Mouse (Mus musculus) embryonic facial prominence, embryonic 14.5 days (tissue): ENCODE data around the gene Gm21969. TPM values are rescaled to one million over a fixed set of nuclear protein-coding genes. Genes with fewer than 3 reads are reported as not detected.
A peak's percentile ranks its signal among the peaks of the same experiment; 100 is the strongest.

Source experiments
- ATAC-seq: fragments of 200-750 bp; cut with Nextera tagmentation; 2 replicates; pipeline ENCODE4 v1.8.0; 2017; ENCODE audit warnings: low read depth, moderate number of reproducible peaks, moderate TSS enrichment
- DNase-seq: peaks from one replicate; pipeline ENCODE4 v3.0.0-alpha.2; 2015; ENCODE audit warnings: low spot score
- H3K27ac ChIP-seq: fragments of 300-500 bp; sonication (generic); replicated peaks from 2 replicates; pipeline ENCODE4 v1.5.1; 2014; ENCODE audit warnings: low read depth, mild to moderate bottlenecking, low read length, moderate library complexity
- H3K27me3 ChIP-seq: fragments of 300-500 bp; sonication (generic); replicated peaks from 2 replicates; pipeline ENCODE4 v1.6.1; 2014; ENCODE audit warnings: low read length; ENCODE audit not compliant: control insufficient read depth, insufficient read depth
- H3K36me3 ChIP-seq: fragments of 300-500 bp; sonication (generic); 2 replicates; pipeline ENCODE4 v1.6.1; 2014; ENCODE audit warnings: low read length, mixed read lengths; ENCODE audit not compliant: control insufficient read depth, insufficient read depth
- H3K4me1 ChIP-seq: fragments of 300-500 bp; sonication (generic); 2 replicates; pipeline ENCODE4 v1.6.1; 2014; ENCODE audit warnings: antibody characterized with exemption, low read length; ENCODE audit not compliant: control insufficient read depth, insufficient read depth
- H3K4me2 ChIP-seq: fragments of 300-500 bp; sonication (generic); 2 replicates; pipeline ENCODE4 v1.6.1; 2014; ENCODE audit warnings: low read depth, mild to moderate bottlenecking, low read length, moderate library complexity, mixed read lengths
- H3K4me3 ChIP-seq: fragments of 300-500 bp; sonication (generic); 2 replicates; pipeline ENCODE4 v1.5.1; 2014; ENCODE audit warnings: low read depth, mild to moderate bottlenecking, low read length
- H3K9ac ChIP-seq: fragments of 300-500 bp; sonication (generic); 2 replicates; pipeline ENCODE4 v1.6.1; 2014; ENCODE audit warnings: low read depth, mild to moderate bottlenecking, low read length, moderate library complexity, mixed read lengths
- H3K9me3 ChIP-seq: fragments of 300-500 bp; sonication (generic); 2 replicates; pipeline ENCODE4 v1.6.1; 2016; ENCODE audit warnings: low read length; ENCODE audit not compliant: control insufficient read depth
- WGBS: fragments of 180-500 bp; shearing (Covaris S2); extraction: QIAGEN DNeasy Blood & Tissue Kit; methylation state at CpG from one replicate; pipeline ENCODE4 v1.1.7; 2014; 5-methylcytosine and 5-hydroxymethylcytosine counted together
- polyA plus RNA-seq: library from polyadenylated mRNA; unstranded; fragments of >200 nt; fragmentation: Nextera tagmentation; extraction: Ambion mirVana; gene quantifications from 2 replicates; pipeline ENCODE4 v1.2.1, GENCODE M21; 2014

Gm21969 gene
- polyA plus RNA-seq, 1 experiment from 2014 or later, result not detected

DNA sequence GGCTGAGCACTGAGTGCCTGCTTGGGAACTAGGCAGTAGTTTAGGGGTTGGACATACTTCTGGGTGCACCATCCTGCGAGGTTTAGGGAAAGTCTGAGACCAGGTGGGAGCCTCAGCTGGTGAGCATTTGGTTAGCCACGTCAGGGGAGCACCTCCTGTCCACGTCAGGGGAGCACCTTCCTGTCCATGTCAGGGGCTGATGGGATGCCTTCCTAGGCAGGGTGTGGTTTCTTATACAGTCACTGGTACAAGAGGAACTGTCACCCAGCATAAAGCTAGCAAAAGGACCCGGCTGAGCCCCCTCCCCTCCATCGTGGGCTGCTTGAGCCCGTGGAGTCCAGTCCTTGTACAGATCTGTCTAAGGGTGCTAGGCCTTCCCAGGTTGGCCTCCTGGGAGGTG is 20.6 kb upstream of the Gm21969 start:
- Histone ChIP-seq H3K4me2 (no peak overlapping the region), H3K9me3 (no peaks in the 10 kb centered on the region), H3K4me1 (peaks cover 47% of the 10 kb centered on the region), H3K27me3 (no peaks in the 10 kb centered on the region), H3K36me3 (no peaks in the 10 kb centered on the region), H3K9ac (no peak overlapping the region), H3K27ac (no peak overlapping the region), H3K4me3 (no peak overlapping the region)
- DNase-seq, result no peak
- 81% methylated on average over 6 of the region's 6 CpGs for WGBS
- no peak for ATAC-seq

- no peak overlapping the region for H3K4me2 ChIP-seq
- WGBS, result 55% methylated on average over 3 of the region's 3 CpGs
- peaks cover 47% of the 10 kb centered on the region for H3K4me1 ChIP-seq
- ATAC-seq (no peak), DNase-seq (no peak)
- no peaks in the 10 kb centered on the region for H3K9me3 ChIP-seq
- no peaks in the 10 kb centered on the region for H3K27me3 ChIP-seq
- no peak overlapping the region for H3K9ac ChIP-seq
- no peak overlapping the region for H3K27ac ChIP-seq
- no peaks in the 10 kb centered on the region for H3K36me3 ChIP-seq
- no peak overlapping the region for H3K4me3 ChIP-seq
Observed at GRCm38 (mm10) chr4:139582903-139583302, 20.1 kb upstream of the Gm21969 start.

DNA sequence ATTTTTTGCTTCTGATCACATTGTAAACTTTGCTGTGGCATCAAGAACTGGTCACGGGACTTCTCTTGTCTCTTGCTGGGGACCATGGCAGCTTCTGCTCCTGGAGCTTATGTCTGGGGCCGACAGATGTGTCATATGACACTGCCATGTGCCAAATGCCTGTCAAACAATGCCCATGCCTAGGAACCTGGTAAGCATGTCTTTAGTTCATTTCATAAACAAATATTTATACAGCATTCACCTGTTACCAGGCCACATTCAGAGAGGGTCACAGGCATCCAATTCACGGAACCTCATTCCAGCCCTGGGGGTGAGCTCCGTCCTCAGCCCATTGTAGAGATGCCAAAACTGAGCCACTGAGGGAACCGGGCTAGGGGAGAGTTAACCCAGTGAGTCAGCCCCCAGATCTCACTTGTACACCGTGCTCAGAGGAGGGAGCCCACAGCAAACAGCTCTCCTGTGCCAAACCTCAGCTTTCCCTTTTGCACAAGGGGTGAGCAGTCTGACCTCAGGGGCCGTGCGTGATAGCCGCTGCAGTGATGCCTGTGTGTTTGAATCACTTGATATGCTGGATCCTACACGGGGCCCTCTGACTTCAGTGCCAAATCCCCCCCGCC is 19.2 kb upstream of the Gm21969 start:
- no peaks in the 10 kb centered on the region for H3K9me3 ChIP-seq
- no peak overlapping the region for H3K9ac ChIP-seq
- no peaks in the 10 kb centered on the region for H3K36me3 ChIP-seq
- peaks cover 41% of the 10 kb centered on the region for H3K4me1 ChIP-seq
- no peak overlapping the region for H3K4me3 ChIP-seq
- H3K27me3 ChIP-seq, result no peaks in the 10 kb centered on the region
- WGBS, result 77% methylated on average over 11 of the region's 11 CpGs
- no peak for DNase-seq
- H3K4me2 ChIP-seq, result no peak overlapping the region
- no peak for ATAC-seq
- no peak overlapping the region for H3K27ac ChIP-seq

GRCm38 (mm10) chr4:139584704-139585103 is 18.3 kb upstream of the Gm21969 start:
- H3K27me3 ChIP-seq, result no peaks in the 10 kb centered on the region
- DNase-seq, result no peak
- H3K4me1 ChIP-seq, result peaks cover 31% of the 10 kb centered on the region
- H3K9me3 ChIP-seq, result no peaks in the 10 kb centered on the region
- no peak for ATAC-seq
- 74% methylated on average over 11 of the region's 11 CpGs for WGBS
- H3K27ac ChIP-seq, result 0 out of 2 replicates have a peak overlapping the region, but pooled peaks have one; percentile 28
- H3K9ac ChIP-seq, result no peak overlapping the region
- H3K4me2 ChIP-seq, result no peak overlapping the region
- H3K36me3 ChIP-seq, result no peaks in the 10 kb centered on the region
- H3K4me3 ChIP-seq, result no peak overlapping the region

GRCm38 (mm10) chr4:139585713-139586112 is 17.3 kb upstream of the Gm21969 start:
- ATAC-seq (no peak), DNase-seq (no peak)
- Histone ChIP-seq H3K4me2 (no peak overlapping the region), H3K9ac (no peak overlapping the region), H3K27ac (no peak overlapping the region), H3K27me3 (no peaks in the 10 kb centered on the region), H3K4me1 (peaks cover 25% of the 10 kb centered on the region), H3K36me3 (no peaks in the 10 kb centered on the region), H3K4me3 (no peak overlapping the region), H3K9me3 (no peaks in the 10 kb centered on the region)
- WGBS, result 89% methylated on average over 7 of the region's 7 CpGs

DNA sequence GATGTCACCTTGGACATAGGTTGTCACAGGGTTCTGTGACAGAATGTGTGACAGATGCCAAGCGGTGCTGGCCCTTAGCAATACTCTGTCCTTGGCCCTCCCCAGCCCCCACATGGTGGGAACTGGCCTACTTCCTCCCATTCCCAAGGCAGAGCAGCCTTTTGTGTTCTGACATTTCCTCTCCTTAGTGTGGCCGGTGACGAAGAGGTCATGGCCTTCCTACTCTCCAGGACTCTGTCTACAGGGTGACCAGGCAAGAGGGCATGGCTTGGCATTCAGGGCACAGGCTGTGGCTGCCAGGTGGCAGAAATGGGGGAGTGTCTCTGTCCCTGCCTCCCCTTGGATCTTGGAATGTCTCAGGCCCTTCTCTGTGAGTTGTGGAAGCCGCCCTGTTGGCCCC is 15.6 kb upstream of the Gm21969 start:
- Histone ChIP-seq H3K4me2 (no peak overlapping the region), H3K4me3 (no peak overlapping the region), H3K36me3 (no peaks in the 10 kb centered on the region), H3K9ac (no peak overlapping the region), H3K9me3 (no peaks in the 10 kb centered on the region), H3K4me1 (peaks cover 9% of the 10 kb centered on the region), H3K27me3 (no peaks in the 10 kb centered on the region), H3K27ac (peak overlapping the region; percentile 3; the same call in 1 of the 2 replicates)
- 72% methylated on average over 4 of the region's 4 CpGs for WGBS
- ATAC-seq (no peak), DNase-seq (peak; percentile 17)

DNA sequence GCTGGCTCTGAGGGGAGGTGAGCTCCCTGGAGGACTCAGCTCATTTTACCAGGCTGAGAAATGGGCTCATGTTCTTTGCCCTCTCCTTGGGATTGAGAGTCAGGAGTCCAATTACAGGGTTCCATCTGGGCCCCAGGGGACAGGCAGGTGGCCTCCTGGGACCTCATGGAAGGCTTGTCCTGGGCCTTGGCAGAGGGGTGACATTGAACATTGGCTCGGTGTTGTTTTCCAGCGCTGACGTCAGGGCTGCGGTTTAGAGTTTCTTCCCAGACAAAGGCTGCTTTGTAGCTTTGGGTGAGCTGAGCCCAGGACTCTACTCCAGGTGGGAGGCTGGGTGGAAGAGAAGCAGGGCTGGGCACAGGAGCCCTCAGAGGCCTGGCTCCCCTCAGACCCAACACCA is 15.2 kb upstream of the Gm21969 start:
- ATAC-seq (peak; percentile 73; the same call in 1 of the 2 replicates), DNase-seq (peak; percentile 70)
- H3K9ac ChIP-seq, result no peak overlapping the region
- H3K27me3 ChIP-seq, result no peaks in the 10 kb centered on the region
- WGBS, result 46% methylated on average over 4 of the region's 4 CpGs
- H3K4me1 ChIP-seq, result peaks cover 5% of the 10 kb centered on the region
- H3K4me3 ChIP-seq, result no peak overlapping the region
- no peaks in the 10 kb centered on the region for H3K36me3 ChIP-seq
- H3K9me3 ChIP-seq, result no peaks in the 10 kb centered on the region
- peak overlapping the region; percentile 3; the same call in 1 of the 2 replicates for H3K27ac ChIP-seq
- H3K4me2 ChIP-seq, result no peak overlapping the region

DNA sequence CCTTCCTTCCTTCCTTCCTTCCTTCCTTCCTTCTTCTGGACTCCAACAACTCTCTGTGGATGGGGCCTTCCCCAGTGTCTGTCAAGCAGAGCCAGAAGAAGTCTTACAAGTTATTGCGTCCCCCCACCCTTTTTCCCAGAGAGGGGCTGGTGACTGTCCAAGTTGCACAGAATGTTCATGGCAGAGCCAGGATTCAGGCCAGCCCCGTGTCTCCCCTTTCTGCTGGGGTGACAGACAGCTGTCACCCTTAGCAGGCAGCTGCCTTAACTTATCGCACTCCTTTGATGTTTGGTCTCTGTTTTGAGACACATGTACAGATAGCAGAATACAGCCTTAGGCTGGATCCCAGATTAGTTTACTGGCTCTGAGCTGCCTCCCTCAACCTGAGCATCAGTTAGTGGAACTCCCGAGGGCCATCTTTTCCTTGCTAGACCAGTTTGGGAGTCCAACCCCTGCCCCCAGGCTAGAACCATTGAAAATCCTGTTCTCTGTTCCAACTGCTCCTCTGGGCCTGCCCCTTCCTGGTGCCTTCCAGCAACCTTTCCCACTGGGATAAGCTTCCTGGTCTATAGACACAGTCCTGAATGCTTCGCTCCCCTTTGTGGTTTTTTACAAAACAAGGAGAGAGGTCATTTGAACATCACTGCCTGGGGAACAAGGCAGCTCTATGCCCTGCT is 13.5 kb upstream of the Gm21969 start:
- Histone ChIP-seq H3K9me3 (no peaks in the 10 kb centered on the region), H3K4me2 (no peak overlapping the region), H3K4me3 (no peak overlapping the region), H3K4me1 (peaks cover 3% of the 10 kb centered on the region), H3K27ac (0 out of 2 replicates have a peak overlapping the region, but pooled peaks have one; percentile 22), H3K27me3 (no peaks in the 10 kb centered on the region), H3K36me3 (no peaks in the 10 kb centered on the region), H3K9ac (no peak overlapping the region)
- ATAC-seq, result no peak
- whole genome bisulfite sequencing, result 33% methylated on average over 5 of the region's 5 CpGs
- peak; percentile 29 for DNase-seq

- H3K9me3 ChIP-seq, result no peaks in the 10 kb centered on the region
- no peaks in the 10 kb centered on the region for H3K27me3 ChIP-seq
- no peak overlapping the region for H3K9ac ChIP-seq
- DNase-seq, result peak; percentile 53
- H3K36me3 ChIP-seq, result no peaks in the 10 kb centered on the region
- peak; percentile 17; the same call in 1 of the 2 replicates for ATAC-seq
- H3K4me2 ChIP-seq, result no peak overlapping the region
- 39% methylated on average over 3 of the region's 4 CpGs for WGBS
- peaks cover 8% of the 10 kb centered on the region for H3K4me1 ChIP-seq
- no peak overlapping the region for H3K4me3 ChIP-seq
- H3K27ac ChIP-seq, result no peak overlapping the region
Observed at GRCm38 (mm10) chr4:139590446-139590845, 12.5 kb upstream of the Gm21969 start.
